Mouse (Mus musculus) T-helper 1 cell (primary cell): ENCODE measurements around the gene Nmrk1.

Source experiments
- in situ Hi-C: fragments of 300-600 bp; cut with MboI, MseI; formaldehyde crosslinking; loops from one replicate; pipeline ENCODE4 v1.15.1; 2025; ENCODE audit warnings: high pct_unique_total_duplicates

Gene Nmrk1

GRCm38 (mm10) chr19:18652592-18652991, 20.8 kb downstream of the Nmrk1 start:
- in situ Hi-C loops, result no loop called here

- in situ Hi-C loops, result no loop called here
Measured at GRCm38 (mm10) chr19:18653058-18653457, 21.3 kb downstream of the Nmrk1 start.

- in situ Hi-C loops, result no loop called here
Measured at GRCm38 (mm10) chr19:18654330-18654729, 22.6 kb downstream of the Nmrk1 start.

GRCm38 (mm10) chr19:18654984-18655383, 23.2 kb downstream of the Nmrk1 start:
- in situ Hi-C loops, result no loop called here

- in situ Hi-C loops, result no loop called here
Measured at GRCm38 (mm10) chr19:18655999-18656398, 24.2 kb downstream of the Nmrk1 start.

GRCm38 (mm10) chr19:18658473-18658872, 26.7 kb downstream of the Nmrk1 start:
- in situ Hi-C loops, result no loop called here

GRCm38 (mm10) chr19:18659349-18659748, 27.6 kb downstream of the Nmrk1 start:
- in situ Hi-C loops, result no loop called here

- in situ Hi-C loops, result no loop called here
Measured at GRCm38 (mm10) chr19:18660466-18660865, 28.7 kb downstream of the Nmrk1 start.

- in situ Hi-C loops, result no loop called here
Measured at GRCm38 (mm10) chr19:18661683-18662082, 29.9 kb downstream of the Nmrk1 start.

GRCm38 (mm10) chr19:18663904-18664303, 32.2 kb downstream of the Nmrk1 start:
- in situ Hi-C loops, result no loop called here

- in situ Hi-C loops, result loop anchor here (5.0 kb wide), 1 partner anchor 45 kb away; the partner anchor contains the start of gene D030056L22Rik
Measured at GRCm38 (mm10) chr19:18666966-18667365, 35.2 kb downstream of the Nmrk1 start.

GRCm38 (mm10) chr19:18669551-18669950, 37.8 kb downstream of the Nmrk1 start:
- in situ Hi-C loops, result loop anchor here (5.0 kb wide), 1 partner anchor 43 kb away; the partner anchor contains the start of gene D030056L22Rik

- in situ Hi-C loops, result no loop called here
Measured at GRCm38 (mm10) chr19:18670608-18671007, 38.9 kb downstream of the Nmrk1 start, which contains the start of gene Carnmt1. Gene Carnmt1, plus strand, starts transcription at chr19:18670764.

GRCm38 (mm10) chr19:18671056-18671741, 39.4 kb downstream of the Nmrk1 start:
- in situ Hi-C loops, result no loop called here

GRCm38 (mm10) chr19:18672498-18672897, 40.7 kb downstream of the Nmrk1 start:
- in situ Hi-C loops, result no loop called here

- in situ Hi-C loops, result no loop called here
Measured at GRCm38 (mm10) chr19:18673116-18673515, 41.4 kb downstream of the Nmrk1 start.

GRCm38 (mm10) chr19:18682142-18682541, 50.4 kb downstream of the Nmrk1 start:
- in situ Hi-C loops, result loop anchor here (10.0 kb wide), 1 partner anchor 153 kb away; no protein-coding TSS in a partner anchor

- in situ Hi-C loops, result loop anchor here (10.0 kb wide), 1 partner anchor 147 kb away; no protein-coding TSS in a partner anchor
Measured at GRCm38 (mm10) chr19:18687556-18687955, 55.8 kb downstream of the Nmrk1 start.

GRCm38 (mm10) chr19:18692176-18692575, 60.4 kb downstream of the Nmrk1 start:
- in situ Hi-C loops, result no loop called here

- in situ Hi-C loops, result no loop called here
Measured at GRCm38 (mm10) chr19:18692768-18693167, 61.0 kb downstream of the Nmrk1 start.

GRCm38 (mm10) chr19:18695116-18695515, 63.4 kb downstream of the Nmrk1 start:
- in situ Hi-C loops, result no loop called here

GRCm38 (mm10) chr19:18695552-18695951, 63.8 kb downstream of the Nmrk1 start:
- in situ Hi-C loops, result no loop called here
